Mouse (Mus musculus): ENCODE data around the gene Adpgk. TPM values are rescaled to one million over a fixed set of nuclear protein-coding genes. Genes with fewer than 3 reads are reported as not detected.

Adpgk gene
- polyA plus RNA-seq, 1 experiment from 2014 or later, result 22.1 TPM

DNA sequence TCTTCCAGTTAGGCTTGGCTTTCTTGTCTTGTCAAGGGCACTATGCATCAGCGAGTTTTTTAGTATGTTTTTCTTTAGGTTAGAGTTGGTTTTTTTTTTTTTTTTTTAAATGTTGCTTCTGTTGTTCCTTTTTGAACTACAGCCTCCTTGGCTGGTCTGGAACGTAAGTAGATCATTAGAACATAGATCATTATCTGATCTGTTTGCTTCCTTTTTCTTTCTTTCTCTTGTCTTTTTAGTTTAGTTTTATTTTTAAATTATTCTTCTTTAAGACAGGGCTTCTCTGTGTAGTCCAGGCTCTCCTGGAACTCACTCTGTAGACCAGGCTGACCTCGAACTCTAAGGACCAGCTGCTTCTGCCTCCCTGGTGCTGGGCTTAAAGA is 1.1 kb downstream of the Adpgk start:
- 56% methylated on average over 3 of the region's 3 CpGs for WGBS
- Histone ChIP-seq H3K9ac (replicated peaks) (peak overlapping the region; percentile 88), H3K36me3 (peaks cover 3% of the 10 kb centered on the region), H3K4me1 (replicated peaks) (peaks cover 32% of the 10 kb centered on the region), H3K27me3 (no peaks in the 10 kb centered on the region), H3K4me3 (replicated peaks) (peak overlapping the region; percentile 75), H3K4me2 (replicated peaks) (peak overlapping the region; percentile 76), H3K9me3 (no peaks in the 10 kb centered on the region), H3K27ac (no peak overlapping the region)
- no peak for ATAC-seq

DNA sequence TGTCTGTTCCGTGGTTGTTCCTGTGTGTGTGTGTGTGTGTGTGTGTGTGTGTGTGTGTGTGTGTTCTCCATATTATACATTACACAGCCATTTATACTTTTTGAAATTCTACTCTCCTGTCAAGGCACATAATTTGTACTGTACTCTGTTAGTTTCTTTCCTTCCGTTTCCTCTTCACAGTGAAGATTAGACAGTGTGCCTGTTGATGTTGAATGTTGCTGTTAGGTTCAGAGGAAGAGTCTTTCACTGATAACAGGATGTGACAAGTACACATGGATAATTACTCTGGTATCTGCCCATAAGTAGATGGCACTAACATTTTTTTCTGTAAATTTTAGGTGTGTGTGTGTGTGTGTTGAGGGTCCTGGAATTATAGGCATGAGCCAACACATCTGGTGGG is 5.1 kb downstream of the Adpgk start:
- no peak overlapping the region for H3K4me2 ChIP-seq (replicated peaks)
- WGBS, result 94% methylated on average over 2 of the region's 2 CpGs
- H3K4me3 ChIP-seq (replicated peaks), result no peak overlapping the region
- no peaks in the 10 kb centered on the region for H3K27me3 ChIP-seq
- H3K9ac ChIP-seq (replicated peaks), result no peak overlapping the region
- no peak overlapping the region for H3K27ac ChIP-seq
- ATAC-seq, result no peak
- peaks cover 30% of the 10 kb centered on the region for H3K36me3 ChIP-seq
- peaks cover 14% of the 10 kb centered on the region for H3K4me1 ChIP-seq (replicated peaks)
- H3K9me3 ChIP-seq, result no peaks in the 10 kb centered on the region

DNA sequence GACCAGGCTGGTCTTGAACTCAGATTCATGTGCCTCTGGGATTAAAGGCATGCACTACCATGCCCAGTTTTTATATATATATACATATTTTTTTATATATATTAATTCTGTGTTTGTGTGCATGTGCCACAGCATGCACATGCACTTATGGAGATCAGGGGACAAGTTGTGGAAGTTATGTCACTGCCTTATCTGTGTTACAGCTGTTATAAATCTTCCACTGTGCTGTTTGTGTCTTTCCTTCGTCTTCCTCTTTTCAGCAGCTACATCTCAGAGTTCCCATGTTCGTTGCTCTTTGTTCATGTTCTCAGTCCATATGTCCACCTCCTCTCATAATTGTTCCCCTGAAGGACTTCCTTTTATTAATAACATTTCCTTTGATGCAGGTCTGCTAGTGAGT is 16.5 kb downstream of the Adpgk start:
- H3K4me3 ChIP-seq (replicated peaks), result no peak overlapping the region
- H3K9me3 ChIP-seq, result no peaks in the 10 kb centered on the region
- H3K4me1 ChIP-seq (replicated peaks), result no peaks in the 10 kb centered on the region
- no peak overlapping the region for H3K4me2 ChIP-seq (replicated peaks)
- 94% methylated on average over 2 of the region's 2 CpGs for WGBS
- no peak overlapping the region for H3K9ac ChIP-seq (replicated peaks)
- peaks cover 65% of the 10 kb centered on the region for H3K36me3 ChIP-seq
- no peak overlapping the region for H3K27ac ChIP-seq
- no peaks in the 10 kb centered on the region for H3K27me3 ChIP-seq
- no peak for ATAC-seq

DNA sequence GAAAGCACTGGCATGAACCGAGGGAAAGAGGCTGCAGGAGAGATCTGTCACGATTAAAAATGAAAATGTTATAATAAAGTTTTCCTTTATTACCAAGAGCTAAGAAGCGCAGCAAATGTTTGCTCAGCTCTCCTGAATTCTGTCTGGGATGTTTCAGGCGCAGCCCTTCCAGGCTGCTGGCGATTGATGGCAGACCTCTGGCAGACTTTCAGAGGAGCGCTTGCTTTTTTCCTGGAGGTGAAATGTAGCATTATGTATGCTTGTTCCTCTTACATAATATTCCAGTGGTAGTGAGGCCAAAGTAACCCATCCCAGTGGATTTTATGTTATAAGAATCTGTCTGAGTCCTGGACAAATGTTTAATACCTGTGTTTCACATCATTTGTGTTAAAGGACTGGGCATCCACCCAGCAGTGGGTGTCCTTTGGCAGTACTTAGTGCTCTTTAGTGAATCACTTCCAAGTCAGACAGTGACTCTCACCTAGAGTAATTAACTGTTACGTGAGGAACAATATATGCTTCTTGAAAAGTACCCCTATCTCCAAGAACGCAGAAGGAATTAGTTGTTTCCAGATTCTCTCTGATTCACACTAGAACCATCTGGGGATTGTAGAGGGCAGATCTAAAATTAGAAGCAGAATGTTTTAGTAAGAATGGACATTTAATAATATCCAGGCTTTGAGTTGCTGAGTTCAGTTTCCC is 19.4 kb downstream of the Adpgk start:
- Histone ChIP-seq H3K27ac (no peak overlapping the region), H3K4me1 (replicated peaks) (no peaks in the 10 kb centered on the region), H3K4me3 (replicated peaks) (no peak overlapping the region), H3K4me2 (replicated peaks) (no peak overlapping the region), H3K27me3 (no peaks in the 10 kb centered on the region), H3K9me3 (no peaks in the 10 kb centered on the region), H3K9ac (replicated peaks) (no peak overlapping the region), H3K36me3 (peaks cover 70% of the 10 kb centered on the region)
- ATAC-seq, result no peak
- 94% methylated on average over 8 of the region's 8 CpGs for WGBS

GRCm38 (mm10) chr9:59311284-59311670 is 19.9 kb downstream of the Adpgk start:
- H3K4me2 ChIP-seq (replicated peaks), result no peak overlapping the region
- no peak overlapping the region for H3K27ac ChIP-seq
- peaks cover 66% of the 10 kb centered on the region for H3K36me3 ChIP-seq
- H3K27me3 ChIP-seq, result no peaks in the 10 kb centered on the region
- no peak overlapping the region for H3K4me3 ChIP-seq (replicated peaks)
- 83% methylated on average over 3 of the region's 3 CpGs for WGBS
- no peaks in the 10 kb centered on the region for H3K4me1 ChIP-seq (replicated peaks)
- H3K9ac ChIP-seq (replicated peaks), result no peak overlapping the region
- H3K9me3 ChIP-seq, result no peaks in the 10 kb centered on the region
- ATAC-seq, result no peak

DNA sequence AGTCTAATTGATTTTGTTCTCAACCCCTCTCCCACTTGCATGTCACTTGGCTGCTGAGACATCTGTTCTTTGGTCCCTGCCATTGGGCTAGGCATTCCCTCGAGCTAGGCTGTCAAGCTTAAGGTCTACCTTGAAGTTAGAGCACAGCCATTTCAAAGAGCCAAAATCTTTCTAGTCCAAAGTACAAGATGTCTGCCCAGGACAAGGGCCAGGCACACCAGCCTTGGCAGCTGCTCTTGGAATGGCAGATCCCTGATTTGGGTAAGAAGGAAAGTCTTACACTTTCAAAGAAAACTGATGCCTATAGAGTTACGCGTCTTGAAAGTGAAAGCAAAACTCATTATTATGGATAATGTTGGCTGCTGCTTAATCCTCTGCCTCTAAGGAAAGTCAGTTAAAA is 24.8 kb downstream of the Adpgk start:
- ATAC-seq, result no peak
- no peaks in the 10 kb centered on the region for H3K27me3 ChIP-seq
- no peak overlapping the region for H3K4me3 ChIP-seq (replicated peaks)
- H3K27ac ChIP-seq, result no peak overlapping the region
- no peak overlapping the region for H3K9ac ChIP-seq (replicated peaks)
- 92% methylated on average over 3 of the region's 3 CpGs for WGBS
- no peak overlapping the region for H3K4me2 ChIP-seq (replicated peaks)
- H3K36me3 ChIP-seq, result peaks cover 48% of the 10 kb centered on the region
- no peaks in the 10 kb centered on the region for H3K9me3 ChIP-seq
- no peaks in the 10 kb centered on the region for H3K4me1 ChIP-seq (replicated peaks)

GRCm38 (mm10) chr9:59324351-59324750 is 33.0 kb downstream of the Adpgk start:
- no peak overlapping the region for H3K9ac ChIP-seq (replicated peaks)
- no peak overlapping the region for H3K27ac ChIP-seq
- no peak overlapping the region for H3K4me3 ChIP-seq (replicated peaks)
- ATAC-seq, result no peak
- H3K27me3 ChIP-seq, result no peaks in the 10 kb centered on the region
- H3K36me3 ChIP-seq, result peaks cover 61% of the 10 kb centered on the region
- H3K9me3 ChIP-seq, result no peaks in the 10 kb centered on the region
- H3K4me2 ChIP-seq (replicated peaks), result no peak overlapping the region
- H3K4me1 ChIP-seq (replicated peaks), result no peaks in the 10 kb centered on the region

- peaks cover 68% of the 10 kb centered on the region for H3K36me3 ChIP-seq
- no peaks in the 10 kb centered on the region for H3K4me1 ChIP-seq (replicated peaks)
- no peak overlapping the region for H3K9ac ChIP-seq (replicated peaks)
- 93% methylated on average over 5 of the region's 5 CpGs for WGBS
- H3K4me3 ChIP-seq (replicated peaks), result no peak overlapping the region
- no peak overlapping the region for H3K4me2 ChIP-seq (replicated peaks)
- H3K27ac ChIP-seq, result no peak overlapping the region
- ATAC-seq, result no peak
- no peaks in the 10 kb centered on the region for H3K9me3 ChIP-seq
- H3K27me3 ChIP-seq, result no peaks in the 10 kb centered on the region
Observed at GRCm38 (mm10) chr9:59330055-59330454, 38.7 kb downstream of the Adpgk start.

DNA sequence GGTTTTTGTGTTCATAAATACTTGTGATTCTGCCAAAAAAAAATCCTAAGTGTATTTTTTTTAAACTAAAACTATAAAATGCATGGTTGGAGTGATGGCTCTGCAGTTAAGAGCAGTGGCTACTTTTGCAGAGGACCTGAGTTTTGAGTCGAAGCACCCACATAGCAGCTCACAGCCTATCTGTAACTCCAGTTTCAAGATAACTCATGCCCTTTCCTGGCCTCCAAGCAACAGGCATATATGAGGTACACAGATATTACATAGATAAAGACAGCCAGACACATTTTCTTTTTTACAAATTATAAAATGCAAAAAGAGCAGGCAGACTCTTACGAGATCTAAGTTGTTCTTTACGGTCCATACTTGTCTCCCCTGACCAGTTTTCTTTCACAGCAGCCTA is 45.2 kb downstream of the Adpgk start:
- no peaks in the 10 kb centered on the region for H3K9me3 ChIP-seq
- no peak overlapping the region for H3K9ac ChIP-seq (replicated peaks)
- no peaks in the 10 kb centered on the region for H3K27me3 ChIP-seq
- ATAC-seq, result no peak
- H3K27ac ChIP-seq, result no peak overlapping the region
- peaks cover 70% of the 10 kb centered on the region for H3K36me3 ChIP-seq
- no peak overlapping the region for H3K4me3 ChIP-seq (replicated peaks)
- no peak overlapping the region for H3K4me2 ChIP-seq (replicated peaks)
- no peaks in the 10 kb centered on the region for H3K4me1 ChIP-seq (replicated peaks)
- 94% methylated on average over 3 of the region's 3 CpGs for WGBS

GRCm38 (mm10) chr9:59337889-59338288 is 46.5 kb downstream of the Adpgk start:
- 94% methylated on average over 5 of the region's 5 CpGs for WGBS
- Histone ChIP-seq H3K27ac (no peak overlapping the region), H3K27me3 (no peaks in the 10 kb centered on the region), H3K4me2 (replicated peaks) (no peak overlapping the region), H3K36me3 (peaks cover 70% of the 10 kb centered on the region), H3K4me3 (replicated peaks) (no peak overlapping the region), H3K9me3 (no peaks in the 10 kb centered on the region), H3K9ac (replicated peaks) (no peak overlapping the region), H3K4me1 (replicated peaks) (no peaks in the 10 kb centered on the region)
- no peak for ATAC-seq

DNA sequence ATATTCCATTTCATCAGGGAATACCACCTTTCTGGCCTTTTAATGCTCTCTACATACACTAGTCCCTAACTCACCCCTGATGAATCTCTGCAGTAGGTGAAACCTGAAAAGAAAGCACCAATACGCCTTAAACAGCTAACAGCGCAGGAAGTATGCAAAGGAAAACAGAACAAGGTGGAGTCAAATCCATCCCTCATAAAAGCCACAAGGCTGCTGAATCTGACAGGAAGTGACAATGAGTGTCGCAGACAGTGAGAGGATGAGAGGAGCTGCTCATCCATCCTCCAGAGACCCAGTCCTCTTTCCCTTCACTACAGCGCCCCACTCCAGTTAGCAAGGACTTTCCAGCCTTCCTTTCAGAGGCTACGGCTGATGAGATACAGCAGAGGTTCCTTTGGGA is 47.1 kb downstream of the Adpgk start:
- Histone ChIP-seq H3K4me1 (replicated peaks) (no peaks in the 10 kb centered on the region), H3K4me2 (replicated peaks) (no peak overlapping the region), H3K9ac (replicated peaks) (no peak overlapping the region), H3K9me3 (no peaks in the 10 kb centered on the region), H3K27ac (no peak overlapping the region), H3K27me3 (no peaks in the 10 kb centered on the region), H3K4me3 (replicated peaks) (no peak overlapping the region), H3K36me3 (peaks cover 68% of the 10 kb centered on the region)
- 70% methylated on average over 5 of the region's 5 CpGs for WGBS
- no peak for ATAC-seq

GRCm38 (mm10) chr9:59339107-59339506 is 47.7 kb downstream of the Adpgk start:
- Histone ChIP-seq H3K4me3 (replicated peaks) (no peak overlapping the region), H3K27me3 (no peaks in the 10 kb centered on the region), H3K9me3 (no peaks in the 10 kb centered on the region), H3K4me1 (replicated peaks) (no peaks in the 10 kb centered on the region), H3K4me2 (replicated peaks) (no peak overlapping the region), H3K27ac (no peak overlapping the region), H3K9ac (replicated peaks) (no peak overlapping the region), H3K36me3 (peaks cover 71% of the 10 kb centered on the region)
- ATAC-seq, result no peak
- WGBS, result 90% methylated on average over 5 of the region's 5 CpGs

DNA sequence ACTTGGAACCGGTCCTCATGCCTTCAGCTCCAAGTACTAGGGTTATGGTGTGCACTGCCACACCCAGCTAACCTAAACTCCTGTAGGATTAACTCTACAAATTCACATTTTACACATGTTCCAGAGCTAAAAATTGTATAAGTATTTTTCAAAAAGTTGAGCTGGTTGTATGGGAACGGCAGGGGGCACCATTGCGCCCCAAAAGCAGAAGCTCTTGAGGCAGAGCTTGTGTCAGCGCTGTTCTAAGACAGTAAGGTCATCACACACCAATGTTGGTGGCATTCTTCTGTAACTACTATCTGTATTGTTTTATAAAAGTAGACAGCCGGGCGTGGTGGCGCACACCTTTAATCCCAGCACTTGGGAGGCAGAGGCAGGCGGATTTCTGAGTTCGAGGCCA is 48.6 kb downstream of the Adpgk start:
- Histone ChIP-seq H3K4me3 (replicated peaks) (no peak overlapping the region), H3K27ac (no peak overlapping the region), H3K4me2 (replicated peaks) (no peak overlapping the region), H3K9ac (replicated peaks) (no peak overlapping the region), H3K27me3 (no peaks in the 10 kb centered on the region), H3K4me1 (replicated peaks) (no peaks in the 10 kb centered on the region), H3K36me3 (peaks cover 70% of the 10 kb centered on the region), H3K9me3 (no peaks in the 10 kb centered on the region)
- no peak for ATAC-seq
- 88% methylated on average over 9 of the region's 9 CpGs for WGBS

All from midbrain, embryonic 13.5 days (tissue).